Mouse (Mus musculus) left cerebral cortex, adult 8-10 months (tissue): ENCODE results near the gene Dnajb6. TPM values are rescaled to one million over a fixed set of nuclear protein-coding genes. Genes with fewer than 3 reads are reported as not detected.
"Not testable (repeated sequence)": the region's sequence is repeated elsewhere in the genome, so short reads cannot be mapped to it uniquely, and the experiment has no call there.

ENCODE experiments used
- DNase-seq, 2 experiments: peaks; one replicate each; pipeline ENCODE4 v3.0.0; 2022; ENCODE audit warnings: low spot score in 2 of 2
- total RNA-seq, 4 experiments: library from RNA; stranded (reverse); gene quantifications; 2 replicates each; pipeline ENCODE4 v1.2.4; 2022

Dnajb6 gene
- total RNA-seq, result 100 to 1,000 TPM; 157 to 173 (median 166) TPM

DNA sequence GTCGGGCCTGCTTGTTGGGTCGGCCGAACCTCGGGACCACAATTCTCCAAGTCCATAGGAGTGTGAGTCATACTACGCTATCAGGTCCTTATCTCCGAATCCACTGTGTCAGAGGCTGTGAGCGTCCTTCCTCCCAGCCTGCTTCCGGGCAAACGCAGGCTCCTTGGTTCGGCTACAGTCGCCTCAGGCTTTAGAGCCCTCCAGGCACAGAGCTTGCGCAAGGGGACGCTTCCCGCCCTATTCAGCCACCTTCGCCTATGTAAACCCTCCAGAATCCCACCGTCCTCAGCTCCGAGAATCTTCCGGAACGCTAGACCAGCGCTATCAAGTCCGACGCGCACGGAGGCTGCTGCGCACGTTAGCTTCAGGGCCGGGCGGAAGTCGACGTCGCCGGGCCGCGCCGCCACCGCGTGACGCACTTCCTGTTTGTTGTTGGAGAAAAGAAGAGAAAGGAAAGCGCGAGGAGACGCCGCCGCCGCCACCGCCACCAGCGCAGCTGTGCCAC, at the start of gene Dnajb6, which contains the start of gene Gm5129:
Dnajb6 (plus strand) TSS at position 132 of the 505 bp plus-strand sequence.
Gm5129 (minus strand) TSS at position 380 of the 505 bp plus-strand sequence.
- DNase-seq, result peak; percentile 96 to 98

DNA sequence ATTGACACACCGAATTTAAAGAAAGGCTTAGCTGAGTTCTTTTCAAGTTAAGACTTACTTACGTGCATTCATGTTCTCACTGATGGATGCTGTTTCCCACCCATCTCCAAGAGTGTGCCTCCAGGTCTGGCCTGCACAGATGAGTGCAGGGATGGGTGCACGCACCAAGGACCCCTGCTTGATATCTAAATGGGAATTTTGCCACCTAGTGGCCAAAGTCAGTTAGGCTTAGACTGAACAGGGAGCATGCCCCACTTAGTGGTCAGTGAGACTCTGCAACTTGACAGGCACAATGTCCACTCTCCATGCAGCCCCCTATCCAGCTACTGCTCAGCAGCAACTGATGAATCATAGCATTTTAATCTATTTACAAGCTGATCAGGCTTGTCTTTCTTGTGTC, 47.8 kb upstream of the Dnajb6 start:
- DNase-seq, result no peak

- DNase-seq, result no peak
Observed at GRCm38 (mm10) chr5:29688352-29688751, 47.1 kb upstream of the Dnajb6 start.

- no peak for DNase-seq
Observed at GRCm38 (mm10) chr5:29698493-29698892, 37.0 kb upstream of the Dnajb6 start.

- DNase-seq, result no peak
Observed at GRCm38 (mm10) chr5:29699520-29700202, 35.8 kb upstream of the Dnajb6 start.

DNA sequence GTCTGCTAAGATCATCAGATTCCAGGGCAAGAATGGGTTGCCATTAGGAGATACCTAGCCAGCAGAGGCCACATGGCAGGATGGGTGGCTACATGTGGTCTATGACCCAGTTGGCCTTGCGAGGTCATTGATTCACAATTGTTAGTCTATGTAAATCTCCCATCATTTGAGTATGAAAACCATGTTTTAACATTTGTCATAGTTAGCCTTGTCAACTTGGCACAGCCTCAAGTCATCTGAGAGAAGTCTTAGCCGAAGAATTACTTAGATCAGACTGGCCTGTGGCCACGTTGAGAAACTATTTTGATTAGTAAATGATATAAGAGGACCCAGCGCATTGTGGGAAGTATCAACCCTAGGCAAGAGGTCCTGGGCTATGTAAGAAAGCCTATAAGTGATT, 28.2 kb upstream of the Dnajb6 start:
- no peak for DNase-seq

- DNase-seq, result no peak
Observed at GRCm38 (mm10) chr5:29708258-29708657, 27.2 kb upstream of the Dnajb6 start.

DNA sequence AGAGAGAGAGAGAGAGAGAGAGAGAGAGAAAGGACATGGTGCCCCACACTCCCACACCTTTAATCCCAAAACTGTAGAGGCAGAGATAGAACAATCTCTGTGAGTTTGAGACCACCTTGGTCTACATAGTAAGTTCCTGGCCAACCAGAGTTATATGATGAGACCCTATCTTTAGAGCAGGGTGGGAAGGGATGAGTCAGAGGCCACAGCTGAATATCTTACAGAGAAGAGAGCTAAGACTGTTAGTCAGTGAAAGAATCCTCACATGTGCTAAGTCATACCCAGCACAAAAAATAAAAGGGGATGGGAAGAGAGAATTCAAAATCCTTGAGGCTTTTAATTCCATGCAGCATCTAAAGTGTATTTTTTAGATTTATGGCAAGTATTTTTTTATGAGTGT, 23.9 kb upstream of the Dnajb6 start:
- DNase-seq, result peak in 1 of 2 experiments; percentile 26

DNA sequence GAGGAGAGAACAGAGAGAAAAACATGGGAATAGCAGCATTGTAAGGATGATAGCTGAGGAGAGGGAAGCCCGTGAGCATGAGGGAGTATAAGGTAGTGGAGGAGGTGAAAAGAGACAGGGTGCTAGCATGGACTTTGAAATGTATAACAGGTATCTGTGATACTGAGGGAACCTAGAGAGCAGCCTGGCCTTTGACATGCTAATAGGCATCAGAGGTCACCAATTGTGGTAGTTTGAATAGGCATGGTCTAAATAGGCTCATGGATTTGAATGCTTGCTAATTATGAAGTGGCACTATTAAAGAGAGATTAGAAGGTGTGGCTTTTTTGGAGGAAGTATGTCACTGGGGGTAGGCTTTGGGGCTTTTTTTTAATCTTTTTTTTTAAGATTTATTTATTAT, 22.6 kb upstream of the Dnajb6 start:
- no peak for DNase-seq

DNA sequence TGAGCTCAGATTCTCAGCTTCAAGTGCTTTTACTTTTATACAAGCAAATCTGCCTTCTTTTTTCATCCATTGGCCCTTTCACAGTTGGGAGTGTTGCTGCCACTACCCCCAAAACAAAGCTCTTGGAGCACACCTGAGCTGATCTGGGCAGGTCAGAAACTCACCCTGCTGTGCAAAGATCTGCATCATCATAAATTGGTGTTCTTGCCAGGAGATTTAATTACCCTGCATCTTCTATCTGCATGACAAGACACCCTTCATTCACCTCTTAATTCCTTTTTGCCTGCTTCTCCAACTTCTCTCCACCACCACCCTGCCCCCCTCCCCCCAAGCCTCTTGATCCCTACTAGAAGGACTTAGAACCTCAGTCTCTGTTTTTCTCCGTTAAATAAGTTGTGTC, 14.3 kb upstream of the Dnajb6 start:
- no peak for DNase-seq

DNA sequence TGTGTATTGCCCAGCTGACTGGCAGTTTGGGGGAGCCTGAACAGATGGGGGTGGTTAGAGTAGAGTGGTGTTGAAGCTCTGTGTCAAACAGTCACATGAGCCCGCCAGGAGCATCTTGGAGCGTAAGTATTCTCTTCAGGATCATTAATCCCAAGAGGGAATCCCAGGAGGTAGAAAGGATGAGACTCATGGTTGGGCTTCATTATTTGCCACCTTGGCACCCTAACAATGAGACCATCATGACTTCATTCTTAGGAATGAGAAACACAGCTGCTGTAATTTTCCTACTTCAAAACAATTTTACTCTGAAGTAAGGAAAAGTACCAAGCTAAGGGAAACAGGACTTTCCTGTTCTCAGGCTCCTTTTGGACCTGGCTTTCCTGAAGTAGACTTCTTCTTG, 10.1 kb upstream of the Dnajb6 start:
- no peak for DNase-seq

- DNase-seq, result not testable (repeated sequence)
Observed at GRCm38 (mm10) chr5:29726070-29726469, 9.4 kb upstream of the Dnajb6 start.

DNA sequence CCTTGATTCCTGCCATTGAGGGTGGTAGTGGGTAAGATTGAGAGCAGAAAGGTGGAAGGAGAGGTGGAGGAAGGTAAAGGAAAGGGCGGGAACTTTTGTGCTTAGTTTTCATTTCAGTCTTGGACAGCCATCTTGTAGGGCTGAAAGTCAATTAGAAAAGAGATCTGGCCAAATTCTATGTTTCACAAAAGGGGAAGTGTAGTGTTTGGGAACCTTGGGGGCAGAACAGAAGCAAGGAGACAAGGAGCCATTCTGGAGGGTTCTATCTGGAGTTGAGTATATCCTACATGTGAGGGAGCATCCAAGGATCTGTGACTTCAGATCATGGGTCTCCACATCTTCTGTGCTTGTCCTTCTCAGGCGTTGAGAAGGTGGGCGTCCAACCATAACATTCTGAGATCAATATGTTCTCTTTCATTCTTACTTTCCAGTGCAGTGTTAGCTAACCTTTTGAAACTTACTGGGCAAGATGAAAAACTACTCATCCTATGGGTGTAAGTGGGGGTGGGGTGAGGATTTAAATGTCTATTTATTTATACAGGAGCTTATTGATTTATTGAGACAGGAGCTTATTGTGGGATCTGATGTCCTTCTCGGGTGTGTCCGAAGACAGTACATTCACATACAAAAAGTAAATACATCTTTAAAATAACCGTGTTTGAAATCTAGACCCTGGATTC, 517 bp upstream of the Dnajb6 start:
- DNase-seq, result no peak

GRCm38 (mm10) chr5:29736073-29736900, 799 bp downstream of the Dnajb6 start:
- DNase-seq, result peak in 1 of 2 experiments; percentile 32

DNA sequence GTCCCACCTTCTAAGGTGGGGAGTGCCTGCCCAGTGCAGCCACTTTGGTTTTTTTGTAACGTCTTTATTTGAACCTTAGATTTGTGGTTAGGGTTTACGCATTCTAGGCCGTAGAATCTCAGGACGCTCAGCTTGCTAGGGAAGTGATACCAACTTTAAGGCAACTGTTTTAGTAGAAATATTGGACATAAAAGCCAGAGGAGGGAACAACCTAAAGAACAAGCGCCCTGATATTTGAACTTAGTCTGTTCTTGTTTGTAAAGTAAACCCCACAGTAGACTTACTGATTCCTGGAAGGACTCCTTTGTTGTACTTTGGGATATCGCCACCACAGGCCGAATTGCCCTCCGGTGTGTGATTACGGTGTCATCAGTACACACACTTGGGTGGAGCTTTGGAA, 1.5 kb downstream of the Dnajb6 start:
- DNase-seq, result no peak

GRCm38 (mm10) chr5:29737471-29737870, 2.0 kb downstream of the Dnajb6 start:
- no peak for DNase-seq

DNA sequence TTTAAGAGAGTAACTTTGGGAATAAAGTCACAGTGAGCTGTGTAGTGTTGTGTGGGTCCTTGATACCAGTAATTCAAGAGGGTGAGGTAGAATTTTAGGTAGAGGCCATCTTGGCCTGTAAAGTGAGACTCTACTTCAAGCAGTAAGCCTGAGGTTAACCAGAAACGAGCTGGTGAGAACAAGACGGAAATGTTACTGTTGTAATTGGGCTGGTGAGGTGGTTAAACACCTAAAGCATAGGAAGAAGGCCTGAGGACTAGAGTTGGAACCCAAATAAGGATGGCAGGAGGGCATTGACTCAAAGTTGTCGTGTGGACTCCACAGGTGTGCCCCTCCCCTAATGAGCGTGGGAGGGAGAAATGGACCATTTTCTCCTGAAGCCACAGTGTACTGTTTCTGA, 2.6 kb downstream of the Dnajb6 start:
- no peak for DNase-seq

- no peak for DNase-seq
Observed at GRCm38 (mm10) chr5:29740651-29741050, 5.2 kb downstream of the Dnajb6 start.

DNA sequence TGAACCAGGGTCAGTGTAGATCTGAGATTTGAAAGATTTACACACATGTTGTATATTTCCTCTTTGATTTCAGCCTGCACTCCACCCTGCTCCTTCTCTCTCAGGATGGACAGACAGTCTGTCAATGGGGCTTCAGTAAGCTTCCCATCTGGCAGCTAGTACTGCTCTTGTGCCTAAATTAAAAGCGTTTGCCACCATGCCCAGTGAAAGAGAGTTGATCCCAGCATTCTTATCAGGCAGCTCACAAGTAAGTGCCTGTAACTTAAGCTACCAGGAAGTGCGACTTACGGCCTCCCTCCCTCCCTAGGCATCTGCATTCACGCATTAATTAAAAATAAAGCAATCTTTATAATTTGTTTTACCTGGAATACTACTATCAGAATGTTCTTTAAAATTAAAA, 5.6 kb downstream of the Dnajb6 start:
- no peak for DNase-seq

- DNase-seq, result no peak
Observed at GRCm38 (mm10) chr5:29747661-29748060, 12.2 kb downstream of the Dnajb6 start.

GRCm38 (mm10) chr5:29751306-29751705, 15.8 kb downstream of the Dnajb6 start:
- peak in 1 of 2 experiments; percentile 27 for DNase-seq

DNA sequence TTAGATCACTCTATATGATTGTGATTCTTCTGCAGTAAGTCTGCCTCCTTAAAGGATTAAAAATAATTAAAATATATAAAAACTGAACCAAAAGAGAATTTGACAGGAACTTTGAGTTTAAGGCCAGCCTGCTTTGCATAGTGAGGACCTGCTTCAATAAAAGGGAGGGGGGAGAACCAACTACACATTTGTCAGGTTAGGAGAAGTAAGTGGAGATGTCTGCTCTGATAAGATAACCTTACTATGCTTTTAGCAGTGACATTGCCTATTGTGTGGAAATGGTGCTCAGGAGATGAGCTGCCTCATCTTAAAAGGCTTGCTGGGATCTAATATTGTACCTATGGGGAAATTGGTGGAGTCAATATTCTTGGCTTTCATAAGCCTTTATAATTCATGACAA, 17.4 kb downstream of the Dnajb6 start:
- DNase-seq, result no peak
